Mouse (Mus musculus) ES-Bruce4 (cell line): ENCODE data around the gene Arl5a.

Source experiments
- CTCF ChIP-seq: IDR thresholded peaks from one replicate; pipeline ENCODE4 v1.8.1; 2011; ENCODE audit warnings: low read depth, low read length
- EP300 ChIP-seq: IDR thresholded peaks from 2 replicates; pipeline ENCODE4 v1.6.1; 2011; ENCODE audit warnings: low read depth, low read length; ENCODE audit not compliant: insufficient read depth

GRCm38 (mm10) chr2:52467629-52468028 is 42.9 kb upstream of the Arl5a start:
- no peak for TF ChIP-seq CTCF
- no peak for TF ChIP-seq EP300
